Mouse (Mus musculus): ENCODE data around the gene Gm45783. TPM values are rescaled to one million over a fixed set of nuclear protein-coding genes. Genes with fewer than 3 reads are reported as not detected.
"Not testable (repeated sequence)": the region's sequence is repeated elsewhere in the genome, so short reads cannot be mapped to it uniquely, and the experiment has no call there.

Gene Gm45783
- not detected in 2 replicates for polyA plus RNA-seq (2015; fragmentation: Nextera tagmentation; extraction: Ambion mirVana)

DNA sequence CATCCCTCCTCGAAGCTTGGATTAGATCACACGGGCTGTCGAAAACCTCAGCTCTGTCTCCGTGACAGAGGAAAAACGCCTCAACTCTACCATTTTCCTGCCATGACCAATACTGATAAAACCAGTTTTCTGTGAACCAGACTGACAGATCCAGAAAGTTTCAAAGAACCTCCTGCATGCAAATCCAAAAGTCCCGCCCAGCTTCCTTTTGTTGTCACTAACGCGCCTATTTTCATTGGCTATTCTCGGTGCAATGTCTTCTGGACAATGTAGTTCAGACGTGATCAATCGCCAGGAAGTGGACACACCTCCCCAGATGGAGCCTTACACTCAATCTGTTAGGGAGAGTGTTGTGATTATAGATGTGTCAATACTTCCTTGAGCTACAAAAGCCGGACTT, at the start of gene Gm45783:
TSS of gene Gm45783 (minus strand) at position 143 of the 400 bp plus-strand sequence.
- ATAC-seq (ENCODE audit: low read depth); H3K4me3 ChIP-seq (replicated peaks); DNase-seq: not testable (repeated sequence)

DNA sequence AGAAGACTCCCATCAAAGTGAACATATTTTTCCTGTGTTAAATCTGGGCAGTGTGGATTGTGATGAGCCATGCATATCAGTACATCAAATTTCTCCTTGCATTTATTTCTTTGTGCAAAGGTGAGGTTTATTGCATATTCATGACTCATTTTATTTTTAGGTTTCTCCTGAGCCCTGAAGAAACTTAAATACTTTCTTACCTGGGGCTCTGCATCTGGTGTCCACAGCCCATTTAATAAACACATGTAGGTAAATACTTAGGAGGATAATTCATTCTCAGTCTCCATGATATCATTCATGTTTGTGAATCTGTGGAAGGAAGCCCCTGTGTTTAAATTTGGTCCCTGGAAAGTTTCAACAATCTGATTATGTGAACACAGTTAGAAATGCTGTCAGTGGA, 25.2 kb upstream of the Gm45783 start, which contains the start of gene Vmn2r31:
TSS of gene Vmn2r31 (minus strand) at position 101 of the 400 bp plus-strand sequence.
- not testable (repeated sequence) for H3K4me3 ChIP-seq (replicated peaks); H3K4me1 ChIP-seq (replicated peaks); H3K9ac ChIP-seq; H3K27ac ChIP-seq; H3K4me2 ChIP-seq; ATAC-seq (ENCODE audit: low read depth); H3K9me3 ChIP-seq (replicated peaks); DNase-seq; H3K27me3 ChIP-seq; H3K36me3 ChIP-seq

More for the DNA sequence above, at the start of gene Gm45783:
- not testable (repeated sequence) for H3K9me3 ChIP-seq (replicated peaks); H3K27ac ChIP-seq; H3K4me2 ChIP-seq; H3K9ac ChIP-seq; H3K36me3 ChIP-seq; H3K27me3 ChIP-seq; H3K4me1 ChIP-seq (replicated peaks)
- 36% methylated on average over 12 of the region's 12 CpGs for WGBS (ENCODE audit: insufficient replicate concordance)

DNA sequence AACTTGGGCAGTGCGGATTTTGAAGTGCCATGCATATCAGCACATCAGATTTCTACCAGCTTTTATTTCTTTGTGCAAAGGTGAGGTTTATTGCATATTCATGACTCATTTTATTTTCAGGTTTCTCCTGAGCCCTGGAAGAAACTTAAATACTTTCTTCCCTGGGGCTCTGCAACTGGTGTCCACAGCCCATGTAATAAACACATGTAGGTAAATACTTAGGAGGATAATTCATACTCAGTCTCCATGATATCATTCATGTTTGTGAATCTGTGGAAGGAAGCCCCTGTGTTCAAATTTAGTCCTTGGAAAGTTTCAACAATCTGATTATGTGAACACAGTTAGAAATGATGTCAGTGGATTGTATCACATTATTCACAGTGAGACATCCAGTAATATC, 36.9 kb downstream of the Gm45783 start, which contains the start of gene Vmn2r30:
TSS of gene Vmn2r30 (minus strand) at position 101 of the 400 bp plus-strand sequence.
- not testable (repeated sequence) for H3K27me3 ChIP-seq; H3K4me3 ChIP-seq (replicated peaks); DNase-seq; H3K9ac ChIP-seq; H3K27ac ChIP-seq; H3K9me3 ChIP-seq (replicated peaks); H3K4me1 ChIP-seq (replicated peaks); H3K36me3 ChIP-seq; H3K4me2 ChIP-seq; ATAC-seq (ENCODE audit: low read depth)
- WGBS (ENCODE audit: insufficient replicate concordance) = no CpG with 5 or more reads among the region's 1 CpGs

DNA sequence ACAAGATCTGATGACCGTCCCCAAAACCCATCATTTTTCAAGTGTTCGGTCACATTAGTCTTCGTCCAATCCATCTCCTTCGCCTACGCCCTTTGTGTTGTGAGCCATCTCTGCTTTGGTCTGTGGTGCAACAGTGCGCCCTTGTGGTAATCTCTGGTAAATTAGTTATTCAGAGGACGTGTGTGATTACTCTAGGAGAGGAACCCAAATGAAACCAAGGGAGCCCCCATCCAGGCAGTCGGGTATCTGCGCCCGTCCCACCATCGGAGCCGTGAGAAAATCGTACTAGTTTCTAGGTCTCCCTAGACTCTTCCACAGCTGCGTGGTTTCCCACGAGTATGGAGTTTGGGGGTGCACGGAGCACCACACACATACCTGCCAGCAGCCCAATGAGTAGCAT, 78.8 kb downstream of the Gm45783 start:
- DNase-seq = peak; percentile 40
- H3K27ac ChIP-seq = no peak overlapping the region
- H3K36me3 ChIP-seq = peaks cover 44% of the 10 kb centered on the region
- 67% methylated on average over 16 of the region's 16 CpGs for WGBS (ENCODE audit: insufficient replicate concordance)
- H3K27me3 ChIP-seq = peaks cover 10% of the 10 kb centered on the region
- no peak overlapping the region for H3K4me2 ChIP-seq
- no peaks in the 10 kb centered on the region for H3K9me3 ChIP-seq (replicated peaks)
- H3K4me1 ChIP-seq (replicated peaks) = no peaks in the 10 kb centered on the region
- H3K9ac ChIP-seq = no peak overlapping the region
- ATAC-seq (ENCODE audit: low read depth) = no peak
- no peak overlapping the region for H3K4me3 ChIP-seq (replicated peaks)

Small RNAs within 50 kb of the gene (microRNA-seq; reads per million reads assigned to microRNA genes)
- gene Mir5620 = 5.3 reads per million, percentile 13 among the genes with 10 or more reads in this experiment

Other genes with a start within 250 kb of the Gm45783 start
- gene Zfp773, start 237.8 kb downstream of the Gm45783 start, polyA plus RNA-seq (2015; fragmentation: Nextera tagmentation; extraction: Ambion mirVana) = 0.27 and 0.30 TPM in 2 replicates
- 0.30 and 0.35 TPM in 2 replicates for gene Zfp418, start 203.2 kb downstream of the Gm45783 start, polyA plus RNA-seq (2015; fragmentation: Nextera tagmentation; extraction: Ambion mirVana)
- 1.6 and 1.8 TPM in 2 replicates for gene Zfp772, start 164.6 kb downstream of the Gm45783 start, polyA plus RNA-seq (2015; fragmentation: Nextera tagmentation; extraction: Ambion mirVana)
- gene Vmn2r29, start 127.2 kb downstream of the Gm45783 start, polyA plus RNA-seq (2015; fragmentation: Nextera tagmentation; extraction: Ambion mirVana) = 0.13 and 0.19 TPM in 2 replicates
- gene Gm45844, start 96.3 kb downstream of the Gm45783 start, polyA plus RNA-seq (2015; fragmentation: Nextera tagmentation; extraction: Ambion mirVana) = 1.4 and 1.5 TPM in 2 replicates
- gene Clcn4, start 73.7 kb downstream of the Gm45783 start, polyA plus RNA-seq (2015; fragmentation: Nextera tagmentation; extraction: Ambion mirVana) = 15.3 and 16.2 TPM in 2 replicates
- gene Vmn2r30, start 37.0 kb downstream of the Gm45783 start, polyA plus RNA-seq (2015; fragmentation: Nextera tagmentation; extraction: Ambion mirVana) = not detected in 2 replicates
- not detected in 2 replicates for gene Vmn2r31, start 25.1 kb upstream of the Gm45783 start, polyA plus RNA-seq (2015; fragmentation: Nextera tagmentation; extraction: Ambion mirVana)
- not detected in 2 replicates for gene Vmn2r32, start 105.4 kb upstream of the Gm45783 start, polyA plus RNA-seq (2015; fragmentation: Nextera tagmentation; extraction: Ambion mirVana)
- gene Vmn2r33, start 192.2 kb upstream of the Gm45783 start, polyA plus RNA-seq (2015; fragmentation: Nextera tagmentation; extraction: Ambion mirVana) = not detected in 2 replicates

Measured in liver, embryonic 13.5 days (tissue).